In genomic region chr7:36504010-36504875, GRCm38 (mm10) we compare ENCODE assay signal across 15 mouse cellular contexts.
DNase-seq lines count a peak whose midpoint lies in the region; ATAC-seq and TF ChIP-seq lines count a peak whose summit lies in the region.
"Had no signal": no experiment of that assay in that cellular context is flagged by ENCODE, and none has a peak within 500 bp of the region (broad histone marks: within the 10 kb centered on the region; RNA-seq: fewer than 3 reads in every experiment).

No protein-coding gene starts in this region.

- peak; percentile 66; the same call in 1 of the 2 replicates for ATAC-seq in hindbrain, embryonic 13.5 days (ENCODE audit: low FRiP score)
- ATAC-seq in forebrain, embryonic 15.5 days (replicated peaks) = peak; percentile 90
- peak; percentile 75; the same call in 1 of the 2 replicates for ATAC-seq in midbrain, postnatal 0 days (ENCODE audit: low FRiP score)
- ATAC-seq: liver, embryonic 12.5 days; lung, postnatal 0 days had no signal

- WGBS in hindbrain, embryonic 13.5 days = 58% methylated on average over 15 of the region's 15 CpGs
- 76% methylated on average over 15 of the region's 15 CpGs for WGBS in hindbrain, embryonic 10.5 days
- 14% methylated on average over 15 of the region's 15 CpGs for WGBS in forebrain, embryonic 15.5 days
- 47% methylated on average over 15 of the region's 15 CpGs for WGBS in midbrain, postnatal 0 days

- H3K4me2 ChIP-seq in hindbrain, embryonic 13.5 days = no peak overlapping the region
- peak overlapping the region; percentile 3; the same call in 1 of the 2 replicates for H3K4me2 ChIP-seq in forebrain, embryonic 15.5 days (replicated peaks)
- no peak overlapping the region for H3K4me2 ChIP-seq in midbrain, postnatal 0 days (ENCODE audit: low read depth, low read length, poor library complexity, severe bottlenecking)
- H3K4me2 ChIP-seq: liver, embryonic 12.5 days had no signal

- DNase-seq in hindbrain, embryonic 10.5 days (ENCODE audit: low spot score) = no peak
- peak; percentile 12 for DNase-seq in embryo, embryonic 11 days
- no peak for DNase-seq in midbrain, postnatal 0 days (ENCODE audit: low spot score)
- DNase-seq in adrenal gland, postnatal 10 days = no peak
- no peak for DNase-seq in cerebellum, postnatal 25 days
- DNase-seq in right cerebral cortex, adult 2 months (ENCODE audit: low spot score in 2 of 2) = no peak
- DNase-seq: adrenal gland, postnatal 14 days; cerebellum, adult 11-12 months; gastrocnemius, postnatal 25 days; kidney, postnatal 10 days; right cerebral cortex, postnatal 4 days had no signal

- H3K4me3 ChIP-seq in hindbrain, embryonic 13.5 days = no peak overlapping the region
- H3K4me3 ChIP-seq in hindbrain, embryonic 10.5 days = no peak overlapping the region
- no peak overlapping the region for H3K4me3 ChIP-seq in forebrain, embryonic 15.5 days
- no peak overlapping the region for H3K4me3 ChIP-seq in midbrain, postnatal 0 days (ENCODE audit: low read depth, low read length)
- H3K4me3 ChIP-seq: liver, embryonic 12.5 days had no signal

- no peaks in the 10 kb centered on the region for H3K36me3 ChIP-seq in hindbrain, embryonic 13.5 days
- no peaks in the 10 kb centered on the region for H3K36me3 ChIP-seq in hindbrain, embryonic 10.5 days
- H3K36me3 ChIP-seq in forebrain, embryonic 15.5 days = no peaks in the 10 kb centered on the region
- H3K36me3 ChIP-seq in midbrain, postnatal 0 days (ENCODE audit: insufficient read depth, low read length) = no peaks in the 10 kb centered on the region
- H3K36me3 ChIP-seq: liver, embryonic 12.5 days had no signal

- no peaks in the 10 kb centered on the region for H3K9me3 ChIP-seq in hindbrain, embryonic 13.5 days
- H3K9me3 ChIP-seq in hindbrain, embryonic 10.5 days = no peaks in the 10 kb centered on the region
- no peaks in the 10 kb centered on the region for H3K9me3 ChIP-seq in forebrain, embryonic 15.5 days
- no peaks in the 10 kb centered on the region for H3K9me3 ChIP-seq in midbrain, postnatal 0 days (ENCODE audit: low read length)
- H3K9me3 ChIP-seq: liver, embryonic 12.5 days had no signal

- H3K27ac ChIP-seq in hindbrain, embryonic 13.5 days = no peak overlapping the region
- no peak overlapping the region for H3K27ac ChIP-seq in hindbrain, embryonic 10.5 days
- peak overlapping the region; percentile 85 for H3K27ac ChIP-seq in forebrain, embryonic 15.5 days (replicated peaks)
- H3K27ac ChIP-seq in midbrain, postnatal 0 days (ENCODE audit: low read depth, low read length) = no peak overlapping the region
- H3K27ac ChIP-seq: liver, embryonic 12.5 days had no signal

- H3K27me3 ChIP-seq in hindbrain, embryonic 13.5 days = no peaks in the 10 kb centered on the region
- no peaks in the 10 kb centered on the region for H3K27me3 ChIP-seq in hindbrain, embryonic 10.5 days (ENCODE audit: insufficient read depth, poor library complexity, severe bottlenecking)
- no peaks in the 10 kb centered on the region for H3K27me3 ChIP-seq in forebrain, embryonic 15.5 days
- H3K27me3 ChIP-seq in midbrain, postnatal 0 days (ENCODE audit: insufficient read depth, low read length) = no peaks in the 10 kb centered on the region
- H3K27me3 ChIP-seq: liver, embryonic 12.5 days had no signal

- peak; percentile 31; the same call in 1 of the 2 replicates for TF ChIP-seq CTCF in midbrain, postnatal 0 days (IDR thresholded peaks at IDR 0.05)

- H3K4me1 ChIP-seq in hindbrain, embryonic 13.5 days (replicated peaks) = peaks cover 9% of the 10 kb centered on the region
- no peaks in the 10 kb centered on the region for H3K4me1 ChIP-seq in hindbrain, embryonic 10.5 days (replicated peaks)
- peaks cover 23% of the 10 kb centered on the region for H3K4me1 ChIP-seq in forebrain, embryonic 15.5 days
- 0 out of 2 replicates have a peak, but pooled peaks cover 2% of the 10 kb centered on the region for H3K4me1 ChIP-seq in midbrain, postnatal 0 days (ENCODE audit: insufficient read depth, low read length)
- H3K4me1 ChIP-seq: liver, embryonic 12.5 days had no signal

- H3K9ac ChIP-seq in hindbrain, embryonic 13.5 days = no peak overlapping the region
- H3K9ac ChIP-seq in forebrain, embryonic 15.5 days (replicated peaks) = no peak overlapping the region
- H3K9ac ChIP-seq in midbrain, postnatal 0 days (replicated peaks; ENCODE audit: low read length, poor library complexity, severe bottlenecking) = no peak overlapping the region
- H3K9ac ChIP-seq: liver, embryonic 12.5 days had no signal
